Mouse (Mus musculus) MN1 (cell line): ENCODE data around the gene Iqca.

Source experiments
- DNase-seq: peaks from one replicate; pipeline ENCODE4 v3.0.0-alpha.2; 2016; ENCODE audit warnings: low spot score

Iqca gene

DNA sequence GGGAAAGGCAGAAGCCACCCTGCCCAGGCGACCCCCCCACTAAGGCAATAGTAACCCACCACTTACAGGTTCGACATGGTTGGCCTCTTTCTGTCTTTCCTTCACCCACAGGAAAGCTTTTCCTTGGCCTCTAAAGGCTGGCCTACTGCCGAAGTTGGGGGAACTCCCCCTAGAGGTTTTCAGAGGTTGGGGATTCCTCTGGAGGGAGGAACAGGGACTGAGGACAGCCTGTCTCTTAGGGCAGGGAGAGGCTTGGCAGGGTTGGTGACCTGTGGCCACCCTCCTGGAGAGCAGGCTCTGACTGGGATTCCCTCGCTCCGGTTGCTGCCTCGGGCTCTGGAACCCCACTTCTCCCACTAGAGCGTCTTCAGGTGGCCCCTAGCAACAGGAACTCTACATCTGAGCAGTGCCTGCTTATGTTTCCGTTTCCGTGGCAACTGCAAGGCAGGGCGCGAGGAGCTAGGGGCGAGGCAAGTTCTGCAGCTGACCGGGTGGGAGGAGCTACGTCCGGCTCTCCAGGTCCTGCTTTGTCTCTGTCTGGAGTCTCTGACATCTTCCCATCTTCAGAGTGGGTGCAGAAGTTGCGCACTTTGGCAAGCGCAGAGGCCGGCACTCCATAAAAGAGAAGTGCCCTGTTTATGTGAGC is at the start of gene Iqca:
TSS of gene Iqca (minus strand) at position 303 of the 646 bp plus-strand sequence.
- no peak for DNase-seq

DNA sequence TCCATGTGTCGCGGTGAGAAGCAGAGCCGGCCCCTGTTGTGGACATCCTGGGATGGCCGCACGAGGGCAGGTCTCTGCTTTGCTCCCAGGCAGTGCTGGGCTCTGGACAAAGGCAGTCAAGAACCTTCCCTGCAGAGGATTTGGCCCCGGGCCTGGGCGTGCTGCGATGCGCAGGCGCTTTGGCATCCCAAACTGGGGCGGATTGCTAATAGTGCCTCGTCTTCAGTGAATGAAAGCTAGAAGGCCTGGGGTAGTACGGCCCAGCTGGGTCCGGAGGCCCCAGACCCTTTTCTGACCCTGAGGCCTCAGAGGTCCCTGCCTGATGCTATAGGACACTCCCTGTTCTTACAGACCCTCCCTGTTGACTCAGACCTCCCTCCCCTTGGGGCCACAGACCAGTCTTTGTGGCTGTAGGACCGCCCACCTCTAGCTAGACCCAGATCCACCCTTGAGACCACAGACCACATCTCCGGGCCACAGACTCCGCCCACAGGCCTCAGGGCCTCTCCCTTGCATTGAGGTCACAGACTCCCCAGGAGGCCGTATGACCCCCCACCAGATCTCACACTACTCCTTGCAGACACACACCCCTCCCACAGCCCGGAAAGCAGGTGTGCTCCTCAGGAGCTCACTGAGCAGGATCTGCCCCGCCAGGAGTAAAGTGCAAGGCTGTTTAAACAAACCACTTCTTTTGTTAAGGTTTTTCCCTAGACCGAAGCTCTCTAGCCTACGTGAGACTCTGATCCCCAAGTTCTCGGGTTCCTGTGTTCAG is 49.2 kb upstream of the Iqca start:
- no peak for DNase-seq

DNA sequence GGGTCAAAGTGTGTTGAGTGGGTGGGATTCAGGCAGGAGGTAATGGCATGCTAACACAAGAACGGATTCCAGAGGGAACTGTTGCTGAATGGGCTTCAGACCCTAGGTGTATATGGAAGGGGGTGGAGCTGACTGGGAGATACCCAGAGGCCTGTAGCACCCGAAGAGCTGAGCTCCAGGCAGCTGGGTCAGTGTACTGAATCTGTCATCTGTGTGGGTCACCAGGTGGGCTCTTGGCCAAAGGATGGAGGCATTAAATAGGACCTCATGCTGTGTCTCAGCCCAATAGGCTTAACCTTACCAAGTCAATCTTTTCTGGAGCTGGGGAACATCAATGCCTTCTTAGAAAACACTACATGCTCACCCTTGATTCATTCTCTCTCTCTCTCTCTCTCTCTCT is 48.5 kb upstream of the Iqca start:
- no peak for DNase-seq

DNA sequence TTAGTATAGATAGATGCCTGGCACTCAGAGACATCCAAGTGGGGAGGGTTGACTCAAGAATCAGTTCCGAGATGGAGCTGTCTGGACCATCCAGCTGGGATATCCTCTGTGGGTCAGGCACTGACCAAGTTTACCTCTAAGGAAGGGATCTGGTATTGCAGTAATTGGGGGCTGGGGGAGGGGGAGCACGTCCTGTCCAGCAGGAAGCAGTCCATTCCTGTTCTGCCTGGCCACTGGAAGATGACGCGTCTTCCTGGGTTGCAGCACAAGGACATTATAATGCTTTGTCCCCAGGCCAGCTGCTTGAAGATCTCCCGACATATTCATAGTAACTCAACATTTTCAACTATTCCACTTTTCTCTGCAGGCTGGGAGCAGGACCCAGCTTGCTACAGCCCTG is 48.0 kb upstream of the Iqca start:
- no peak for DNase-seq

DNA sequence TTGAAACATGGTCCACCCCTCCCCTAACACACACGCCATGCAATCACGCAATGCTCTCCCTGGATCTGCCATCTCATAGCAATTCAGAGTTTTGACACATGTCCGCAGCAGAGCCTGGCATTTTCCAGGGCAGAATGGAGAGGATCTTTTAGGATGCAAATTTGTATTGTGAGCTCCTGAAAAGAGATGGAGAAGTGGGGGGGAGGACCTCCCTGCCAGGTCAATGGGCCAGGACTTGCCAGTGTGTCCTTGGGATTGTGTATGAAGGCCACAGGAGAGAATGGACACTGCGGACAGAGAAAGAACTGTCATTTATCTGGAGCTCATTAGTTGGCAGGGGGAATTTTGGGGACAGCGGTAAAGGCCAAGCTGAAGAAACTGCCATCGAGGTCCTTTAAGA is 35.8 kb upstream of the Iqca start:
- DNase-seq, result no peak

DNA sequence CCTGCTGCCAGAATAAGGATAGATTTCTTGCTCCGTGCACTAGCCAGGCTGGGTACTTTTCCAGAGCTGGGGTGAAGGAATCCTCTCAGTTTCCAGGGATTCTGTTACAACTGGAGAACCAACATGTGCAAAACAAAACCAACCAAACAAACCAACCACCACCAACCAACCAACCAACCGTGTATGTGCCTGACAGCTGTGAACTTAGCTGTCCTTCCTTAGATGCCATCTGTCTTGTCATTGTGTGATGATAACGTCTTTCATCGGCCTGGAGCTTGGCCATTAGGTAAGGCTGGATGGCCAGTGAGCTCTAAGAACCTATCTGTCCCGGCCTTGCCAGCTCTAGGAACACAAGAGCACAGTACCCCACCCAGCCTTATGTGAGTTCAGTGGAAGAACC is 33.7 kb upstream of the Iqca start:
- DNase-seq, result no peak

- DNase-seq, result no peak
These were observed 33.0 kb upstream of the Iqca start for GRCm38 (mm10) chr1:90186173-90186572.

DNA sequence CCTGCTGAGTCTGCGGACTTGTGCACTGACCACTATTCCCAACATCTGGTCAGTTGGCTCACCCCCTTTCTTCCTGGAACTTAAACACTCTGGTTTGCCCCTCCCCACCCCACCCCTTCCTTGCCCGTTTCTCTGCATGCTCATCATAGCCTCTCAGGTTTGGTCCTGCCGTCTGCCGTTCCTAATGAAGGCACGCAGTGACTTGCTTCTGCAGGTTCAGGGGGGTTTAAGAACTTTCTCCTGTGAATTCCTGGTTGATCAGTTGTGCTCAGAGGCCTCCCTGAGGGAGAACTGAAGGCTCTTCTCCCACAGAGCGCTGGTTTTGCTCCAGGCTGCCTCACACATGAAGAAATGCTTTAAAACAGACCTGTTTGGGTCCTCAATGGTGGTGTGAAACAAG is 30.4 kb upstream of the Iqca start:
- DNase-seq, result no peak

- DNase-seq, result no peak
These were observed 29.3 kb upstream of the Iqca start for GRCm38 (mm10) chr1:90182521-90182920.

DNA sequence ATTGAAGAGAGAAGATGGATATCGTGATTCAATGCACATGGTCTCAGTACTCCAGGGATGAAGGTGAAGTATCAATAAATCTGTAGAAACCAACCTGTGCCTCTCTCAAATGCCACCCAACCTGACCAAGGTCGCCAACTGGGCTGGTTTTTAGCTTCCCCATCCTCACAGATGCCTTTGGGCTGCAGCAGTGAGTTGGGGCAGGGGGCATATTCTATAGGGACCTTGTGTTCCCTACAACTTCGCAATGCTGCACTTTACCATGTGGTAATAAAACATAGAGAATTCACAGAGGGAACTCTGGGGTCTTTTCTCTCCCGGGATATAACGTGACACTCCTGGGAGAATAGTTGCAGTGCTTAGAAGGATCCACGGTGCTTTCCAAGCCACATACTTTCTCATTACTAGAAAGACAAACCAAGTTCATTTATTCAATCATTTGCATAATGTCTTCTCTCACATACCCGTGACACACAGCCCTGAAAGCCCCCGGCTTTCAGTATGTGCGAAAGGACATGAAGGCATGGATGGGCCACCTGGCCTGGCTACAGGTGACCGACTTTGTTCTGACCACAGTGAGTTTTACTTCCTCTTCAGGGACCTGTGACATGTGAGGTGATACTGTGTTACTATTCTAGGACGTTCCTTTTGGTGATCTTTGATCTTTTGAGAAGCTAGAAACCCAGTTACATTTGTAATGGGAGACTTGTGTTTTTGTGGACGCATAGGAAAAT is 27.9 kb upstream of the Iqca start:
- DNase-seq, result no peak

DNA sequence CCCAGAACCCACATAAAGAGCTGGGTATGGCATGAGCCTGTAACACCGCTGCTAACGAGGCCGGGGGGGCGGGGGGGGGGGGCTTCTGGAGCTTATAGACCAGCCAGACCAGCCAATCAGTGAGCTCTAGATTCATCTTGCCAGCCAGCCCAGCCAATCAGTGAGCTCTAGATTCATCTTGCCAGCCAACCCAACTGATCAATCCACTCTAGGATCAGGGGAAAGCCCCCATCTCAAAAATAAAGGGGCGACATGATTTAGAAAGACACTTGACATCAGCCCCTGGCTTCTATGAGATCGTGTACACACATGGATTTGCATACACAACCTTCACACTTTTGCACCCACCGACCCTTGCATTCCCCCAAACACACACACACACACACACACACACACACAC is 27.3 kb upstream of the Iqca start:
- DNase-seq, result no peak

DNA sequence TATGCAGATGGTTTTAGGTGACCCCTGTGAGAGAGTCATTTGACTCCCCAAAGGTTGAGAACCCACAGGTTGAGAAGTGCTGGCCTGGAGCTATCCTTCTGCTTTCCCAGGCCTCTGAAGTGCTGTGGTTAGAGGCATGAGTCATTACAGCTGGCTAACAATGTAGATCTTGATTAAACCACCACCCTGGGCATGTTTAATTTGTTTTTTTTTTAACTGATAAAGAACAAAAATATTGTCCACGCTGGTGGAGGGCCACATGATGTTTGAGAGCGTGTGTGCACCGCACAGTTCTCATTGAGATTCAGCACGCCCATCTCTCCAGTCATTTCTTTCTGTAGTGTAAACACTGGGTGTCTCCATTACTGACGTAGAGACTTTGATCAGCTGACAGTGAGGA is 24.8 kb upstream of the Iqca start:
- DNase-seq, result no peak

- DNase-seq, result no peak
These were observed 24.4 kb upstream of the Iqca start for GRCm38 (mm10) chr1:90177565-90177964.

DNA sequence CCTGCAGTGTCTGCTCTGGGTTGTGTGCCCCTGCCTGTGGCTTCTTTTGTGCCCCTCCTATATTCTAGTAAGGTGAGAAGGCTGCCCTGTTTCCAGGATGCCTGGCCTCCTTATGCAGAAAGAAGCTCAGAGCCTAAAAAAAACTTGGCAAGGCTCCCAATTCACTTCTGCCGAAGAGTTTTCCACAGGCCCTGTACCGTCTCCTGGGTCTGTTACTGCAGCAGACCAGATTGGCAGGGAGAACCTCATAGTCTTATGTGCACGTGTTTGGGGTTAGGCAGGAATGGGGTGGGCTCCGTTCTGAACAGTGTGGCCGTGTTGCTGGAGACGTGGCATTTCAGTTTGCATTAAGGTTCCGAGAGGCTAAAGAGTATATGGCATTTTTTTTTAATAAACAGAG is 23.0 kb upstream of the Iqca start:
- DNase-seq, result no peak

- no peak for DNase-seq
These were observed 21.1 kb upstream of the Iqca start for GRCm38 (mm10) chr1:90174338-90174737.

- DNase-seq, result no peak
These were observed 11.1 kb upstream of the Iqca start for GRCm38 (mm10) chr1:90164319-90164718.

GRCm38 (mm10) chr1:90163161-90163560 is 10.0 kb upstream of the Iqca start:
- no peak for DNase-seq

- DNase-seq, result no peak
These were observed 9.2 kb upstream of the Iqca start for GRCm38 (mm10) chr1:90162379-90162857.

DNA sequence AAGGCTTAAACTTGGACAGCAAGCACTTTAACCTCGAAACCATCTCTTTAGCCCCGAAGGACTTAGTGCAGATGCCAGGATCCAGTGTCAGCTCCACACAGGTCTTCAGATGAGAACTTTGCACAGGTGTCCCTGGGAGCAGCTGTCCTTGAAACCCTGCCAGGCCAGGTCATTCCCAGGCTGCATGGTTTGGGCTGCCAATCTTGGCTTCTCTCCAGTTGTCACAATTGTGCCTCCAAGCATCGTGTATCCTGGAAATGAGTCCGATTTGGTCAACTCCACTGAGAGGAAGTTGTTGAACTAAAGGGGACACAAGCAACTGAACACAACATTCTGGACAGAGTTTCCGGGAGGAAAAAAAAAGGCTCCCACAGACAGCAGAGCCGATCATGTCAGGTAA is 8.4 kb upstream of the Iqca start:
- no peak for DNase-seq

GRCm38 (mm10) chr1:90159927-90160326 is 6.7 kb upstream of the Iqca start:
- DNase-seq, result no peak

DNA sequence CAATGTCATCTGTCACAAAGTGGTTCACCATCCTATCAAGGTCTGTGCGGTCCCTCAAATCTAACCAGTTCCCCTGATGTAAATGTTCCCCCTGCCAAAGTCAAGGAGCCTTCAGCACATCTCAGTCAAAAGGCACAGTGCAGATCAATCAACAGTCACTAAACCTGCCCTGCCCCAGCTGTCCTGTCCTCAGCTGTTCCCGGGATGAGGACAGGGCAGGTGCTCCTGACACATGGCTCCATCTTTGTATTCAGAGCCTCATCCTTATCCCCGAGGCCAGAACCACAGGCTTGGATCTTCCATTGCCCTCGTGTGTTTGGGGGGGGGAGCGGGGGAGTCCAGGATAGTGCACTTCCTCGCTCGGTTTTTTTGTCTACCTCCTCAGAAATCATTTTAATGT is 3.4 kb upstream of the Iqca start:
- DNase-seq, result no peak

GRCm38 (mm10) chr1:90153787-90154186 is 586 bp upstream of the Iqca start:
- no peak for DNase-seq

DNA sequence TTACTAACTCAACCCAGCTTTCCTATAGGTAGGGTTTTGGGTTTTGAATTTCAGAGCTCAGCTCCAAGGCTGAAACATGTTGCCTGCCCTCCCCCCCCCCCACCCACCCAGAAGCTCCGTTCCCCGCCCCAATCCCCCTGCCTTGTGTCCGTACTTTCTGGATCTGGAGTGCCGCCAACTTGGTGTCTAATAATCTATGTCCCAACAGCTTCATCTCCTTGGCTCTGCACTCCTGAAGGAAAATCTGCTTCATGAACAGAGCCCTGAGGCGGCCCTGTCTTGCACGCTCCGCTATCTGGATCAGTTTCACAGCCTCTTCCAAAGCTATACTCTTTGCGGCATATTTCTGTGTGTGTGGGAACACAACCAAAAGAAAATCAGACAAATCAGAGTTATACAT is 13.5 kb downstream of the Iqca start:
- no peak for DNase-seq
